Mouse (Mus musculus) neural tube, embryonic 11.5 days (tissue): ENCODE data around the gene Tmem185b. TPM values are rescaled to one million over a fixed set of nuclear protein-coding genes. Genes with fewer than 3 reads are reported as not detected.

Experiments used
- ATAC-seq: fragments of 200-750 bp; cut with Nextera tagmentation; 2 replicates; pipeline ENCODE4 v1.8.0; 2017; ENCODE audit warnings: moderate number of reproducible peaks, mild to moderate bottlenecking, moderate TSS enrichment, moderate library complexity; ENCODE audit not compliant: insufficient read depth, low FRiP score, low TSS enrichment
- DNase-seq: peaks from one replicate; pipeline ENCODE4 v3.0.0-alpha.2; 2015; ENCODE audit warnings: low spot score
- H3K27ac ChIP-seq: fragments of 300-500 bp; sonication (generic); 2 replicates; pipeline ENCODE4 v1.5.1; 2014; ENCODE audit warnings: low read depth, mild to moderate bottlenecking, low read length
- H3K27me3 ChIP-seq: fragments of 300-500 bp; sonication (generic); 2 replicates; pipeline ENCODE4 v1.6.1; 2014; ENCODE audit warnings: mild to moderate bottlenecking, low read length, mixed read lengths; ENCODE audit not compliant: control insufficient read depth, insufficient read depth
- H3K36me3 ChIP-seq: fragments of 300-500 bp; sonication (generic); 2 replicates; pipeline ENCODE4 v1.6.1; 2014; ENCODE audit warnings: mild to moderate bottlenecking, low read length, moderate library complexity, mixed read lengths; ENCODE audit not compliant: control insufficient read depth, insufficient read depth
- H3K4me1 ChIP-seq: fragments of 300-500 bp; sonication (generic); 2 replicates; pipeline ENCODE4 v1.6.1; 2014; ENCODE audit warnings: low read length, mixed read lengths; ENCODE audit not compliant: control insufficient read depth, insufficient read depth
- H3K4me2 ChIP-seq: fragments of 300-500 bp; sonication (generic); 2 replicates; pipeline ENCODE4 v1.6.1; 2014; ENCODE audit warnings: low read depth, mild to moderate bottlenecking, moderate library complexity
- H3K4me3 ChIP-seq: fragments of 300-500 bp; sonication (generic); 2 replicates; pipeline ENCODE4 v1.5.1; 2014; ENCODE audit warnings: low read depth, low read length
- H3K9ac ChIP-seq: fragments of 300-500 bp; sonication (generic); 2 replicates; pipeline ENCODE4 v1.6.1; 2014; ENCODE audit warnings: mild to moderate bottlenecking, low read length
- H3K9me3 ChIP-seq: fragments of 300-500 bp; sonication (generic); 2 replicates; pipeline ENCODE4 v1.6.1; 2016; ENCODE audit warnings: low read length; ENCODE audit not compliant: control insufficient read depth
- WGBS: fragments of 180-500 bp; shearing (Covaris S2); extraction: QIAGEN DNeasy Blood & Tissue Kit; methylation state at CpG from one replicate; pipeline ENCODE4 v1.1.7; 2014; 5-methylcytosine and 5-hydroxymethylcytosine counted together
- polyA plus RNA-seq: library from polyadenylated mRNA; unstranded; fragments of >200 nt; fragmentation: Nextera tagmentation; extraction: Ambion mirVana; gene quantifications from 2 replicates; pipeline ENCODE4 v1.2.1, GENCODE M21; 2014

The Tmem185b gene
- polyA plus RNA-seq, 1 experiment from 2014 or later, result 23.1 TPM

DNA sequence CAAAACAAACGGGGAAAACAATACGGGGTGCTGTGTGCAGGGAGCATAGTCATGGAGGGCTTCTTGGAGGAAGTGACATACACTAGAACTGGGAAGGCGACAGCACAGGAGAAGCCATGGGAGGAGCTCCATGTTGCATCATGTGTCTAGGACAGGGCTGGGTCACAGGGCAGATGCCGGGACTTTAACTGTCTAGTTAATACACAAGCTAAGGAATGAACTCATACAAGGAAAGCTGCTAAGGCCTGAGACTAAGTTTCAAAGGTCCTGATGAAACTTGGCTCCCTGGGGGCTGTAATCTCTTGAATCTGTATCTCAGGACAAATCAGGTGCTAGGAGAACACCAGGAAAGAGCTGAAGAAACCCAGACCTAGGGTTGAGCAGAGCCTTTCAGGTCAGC lies 3.2 kb upstream of the Tmem185b start:
- Histone ChIP-seq H3K9ac (no peak overlapping the region), H3K4me3 (no peak overlapping the region), H3K27ac (no peak overlapping the region), H3K27me3 (no peaks in the 10 kb centered on the region), H3K36me3 (no peaks in the 10 kb centered on the region), H3K9me3 (no peaks in the 10 kb centered on the region), H3K4me2 (no peak overlapping the region), H3K4me1 (peaks cover 11% of the 10 kb centered on the region)
- 86% methylated on average over 4 of the region's 4 CpGs for WGBS
- no peak for DNase-seq
- ATAC-seq, result no peak

GRCm38 (mm10) chr1:119523369-119523768 lies 2.6 kb upstream of the Tmem185b start:
- Histone ChIP-seq H3K4me2 (no peak overlapping the region), H3K36me3 (no peaks in the 10 kb centered on the region), H3K27me3 (no peaks in the 10 kb centered on the region), H3K4me3 (no peak overlapping the region), H3K9me3 (no peaks in the 10 kb centered on the region), H3K9ac (no peak overlapping the region), H3K27ac (no peak overlapping the region), H3K4me1 (peaks cover 11% of the 10 kb centered on the region)
- DNase-seq, result no peak
- WGBS, result 82% methylated on average over 7 of the region's 7 CpGs
- ATAC-seq, result no peak

DNA sequence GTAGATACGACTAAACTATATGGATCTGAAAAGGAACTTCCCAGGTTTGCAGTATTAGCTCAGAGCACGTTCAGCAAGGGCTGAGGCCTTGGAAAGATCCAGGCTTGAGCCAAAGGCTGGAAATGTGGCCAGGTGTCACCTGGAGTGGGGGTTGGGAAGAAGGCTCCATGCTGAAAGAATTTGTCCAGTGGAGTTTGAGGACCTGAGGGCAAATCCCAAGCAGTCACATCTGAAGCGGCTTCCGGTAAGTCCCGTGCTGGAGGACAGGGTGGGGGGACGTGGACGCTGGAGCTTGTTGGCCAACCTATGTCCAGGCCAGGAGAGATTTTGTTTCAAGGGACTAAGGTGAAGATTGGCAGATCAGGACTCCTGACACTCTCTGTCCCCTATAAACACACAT lies 2.1 kb upstream of the Tmem185b start:
- Histone ChIP-seq H3K27me3 (no peaks in the 10 kb centered on the region), H3K4me3 (no peak overlapping the region), H3K27ac (no peak overlapping the region), H3K4me1 (peaks cover 11% of the 10 kb centered on the region), H3K9me3 (no peaks in the 10 kb centered on the region), H3K4me2 (no peak overlapping the region), H3K36me3 (peaks cover 2% of the 10 kb centered on the region; the same call in 1 of the 2 replicates), H3K9ac (no peak overlapping the region)
- ATAC-seq (no peak), DNase-seq (no peak)
- 92% methylated on average over 7 of the region's 7 CpGs for WGBS

- Histone ChIP-seq H3K4me1 (peaks cover 11% of the 10 kb centered on the region), H3K27ac (no peak overlapping the region), H3K27me3 (no peaks in the 10 kb centered on the region), H3K4me3 (peak overlapping the region; percentile 58), H3K4me2 (peak overlapping the region; percentile 81; the same call in 1 of the 2 replicates), H3K9ac (peak overlapping the region; percentile 62; the same call in 1 of the 2 replicates), H3K9me3 (no peaks in the 10 kb centered on the region), H3K36me3 (peaks cover 6% of the 10 kb centered on the region; the same call in 1 of the 2 replicates)
- ATAC-seq (no peak), DNase-seq (no peak)
- WGBS, result 38% methylated on average over 5 of the region's 5 CpGs
Observed at GRCm38 (mm10) chr1:119525004-119525444, 936 bp upstream of the Tmem185b start.

GRCm38 (mm10) chr1:119530941-119531340 lies 5.0 kb downstream of the Tmem185b start:
- no peaks in the 10 kb centered on the region for H3K9me3 ChIP-seq
- ATAC-seq (no peak), DNase-seq (no peak)
- no peaks in the 10 kb centered on the region for H3K27me3 ChIP-seq
- H3K36me3 ChIP-seq, result peaks cover 6% of the 10 kb centered on the region; the same call in 1 of the 2 replicates
- H3K27ac ChIP-seq, result no peak overlapping the region
- no peak overlapping the region for H3K9ac ChIP-seq
- H3K4me3 ChIP-seq, result no peak overlapping the region
- H3K4me2 ChIP-seq, result no peak overlapping the region
- 94% methylated on average over 13 of the region's 13 CpGs for WGBS
- H3K4me1 ChIP-seq, result peaks cover 2% of the 10 kb centered on the region; the same call in 1 of the 2 replicates

DNA sequence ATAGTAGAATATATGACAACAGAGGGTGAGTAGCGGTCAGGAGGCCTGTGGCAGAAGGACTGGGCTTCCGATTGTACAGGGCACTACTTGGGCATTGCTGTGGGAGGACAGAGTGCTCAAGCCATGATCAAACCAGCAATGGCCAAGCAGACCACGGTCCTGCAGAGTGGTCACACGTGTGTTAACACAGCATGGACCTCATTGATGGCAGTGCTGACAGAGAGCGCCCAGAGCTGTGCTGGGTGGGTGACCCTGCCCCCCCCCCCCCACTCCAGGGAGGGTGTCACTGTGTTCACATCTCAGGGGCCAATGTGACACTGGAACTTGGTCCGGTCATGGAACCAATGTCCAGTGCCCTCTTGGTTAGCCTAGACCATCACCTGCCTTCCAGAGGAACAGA lies 6.2 kb downstream of the Tmem185b start:
- 93% methylated on average over 6 of the region's 6 CpGs for WGBS
- H3K36me3 ChIP-seq, result peaks cover 6% of the 10 kb centered on the region; the same call in 1 of the 2 replicates
- H3K27ac ChIP-seq, result no peak overlapping the region
- DNase-seq, result no peak
- H3K4me2 ChIP-seq, result no peak overlapping the region
- H3K9ac ChIP-seq, result no peak overlapping the region
- H3K4me1 ChIP-seq, result no peaks in the 10 kb centered on the region
- H3K9me3 ChIP-seq, result no peaks in the 10 kb centered on the region
- no peaks in the 10 kb centered on the region for H3K27me3 ChIP-seq
- ATAC-seq, result no peak
- H3K4me3 ChIP-seq, result no peak overlapping the region

GRCm38 (mm10) chr1:119533093-119533805 lies 7.3 kb downstream of the Tmem185b start:
- H3K4me3 ChIP-seq, result no peak overlapping the region
- H3K27me3 ChIP-seq, result no peaks in the 10 kb centered on the region
- no peak overlapping the region for H3K27ac ChIP-seq
- ATAC-seq (no peak), DNase-seq (no peak)
- no peak overlapping the region for H3K9ac ChIP-seq
- no peak overlapping the region for H3K4me2 ChIP-seq
- H3K36me3 ChIP-seq, result peaks cover 6% of the 10 kb centered on the region; the same call in 1 of the 2 replicates
- no peaks in the 10 kb centered on the region for H3K4me1 ChIP-seq
- WGBS, result 92% methylated on average over 18 of the region's 18 CpGs
- H3K9me3 ChIP-seq, result no peaks in the 10 kb centered on the region

GRCm38 (mm10) chr1:119534341-119534740 lies 8.4 kb downstream of the Tmem185b start:
- 96% methylated on average over 5 of the region's 5 CpGs for WGBS
- no peaks in the 10 kb centered on the region for H3K36me3 ChIP-seq

DNA sequence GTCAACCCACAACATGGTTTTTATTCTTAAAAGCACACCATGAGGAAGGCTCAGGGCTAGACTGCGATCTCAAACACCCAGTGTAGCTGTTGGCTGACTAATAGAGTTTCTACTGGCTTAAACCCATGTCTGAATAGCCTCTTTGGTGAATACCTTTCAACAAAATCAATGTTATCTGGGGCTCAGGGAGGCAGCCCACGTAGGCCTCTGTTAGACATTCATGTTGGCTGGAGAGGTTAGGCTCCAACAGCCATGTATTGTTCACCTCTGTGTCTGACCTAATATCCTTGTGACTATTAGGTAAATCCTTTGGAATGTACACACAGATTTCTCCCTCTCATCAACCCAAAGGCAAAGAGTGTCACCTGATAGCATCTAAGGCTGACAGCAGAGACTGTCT lies 10.2 kb downstream of the Tmem185b start:
- no peak overlapping the region for H3K9ac ChIP-seq
- H3K9me3 ChIP-seq, result no peaks in the 10 kb centered on the region
- no peak overlapping the region for H3K4me2 ChIP-seq
- WGBS, result 97% methylated on average over 2 of the region's 2 CpGs
- no peaks in the 10 kb centered on the region for H3K36me3 ChIP-seq
- ATAC-seq, result no peak
- no peak overlapping the region for H3K4me3 ChIP-seq
- H3K4me1 ChIP-seq, result no peaks in the 10 kb centered on the region
- DNase-seq, result no peak
- H3K27ac ChIP-seq, result no peak overlapping the region
- H3K27me3 ChIP-seq, result no peaks in the 10 kb centered on the region

More at GRCm38 (mm10) chr1:119534341-119534740, 8.4 kb downstream of the Tmem185b start:
- no peaks in the 10 kb centered on the region for H3K4me1 ChIP-seq
- no peak overlapping the region for H3K9ac ChIP-seq
- H3K4me3 ChIP-seq, result no peak overlapping the region
- DNase-seq (no peak), ATAC-seq (no peak)
- H3K27me3 ChIP-seq, result no peaks in the 10 kb centered on the region
- no peak overlapping the region for H3K27ac ChIP-seq
- H3K4me2 ChIP-seq, result no peak overlapping the region
- no peaks in the 10 kb centered on the region for H3K9me3 ChIP-seq
